Mouse (Mus musculus) erythroblast, adult 5-6 weeks (primary cell): Measurements from ENCODE around the gene Bbs10. TPM values are rescaled to one million over a fixed set of nuclear protein-coding genes. Genes with fewer than 3 reads are reported as not detected.

Source experiments
- ATAC-seq: replicated peaks from 2 replicates; pipeline ENCODE4 v1.8.0; 2016; ENCODE audit warnings: moderate number of reproducible peaks, mild to moderate bottlenecking, moderate TSS enrichment, inconsistent platforms; ENCODE audit not compliant: poor library complexity, low FRiP score, severe bottlenecking
- total RNA-seq, 2 experiments: library from RNA; stranded (forward) in 1 of 2; stranded (reverse) in 1 of 2; fragments of 150-400 nt in 1 of 2; fragments of 200-764, 138-1000 nt in 1 of 2; gene quantifications; 2 replicates each; pipeline versions ENCODE4 v1.2.3 to v1.2.4; 2015 to 2017; ENCODE audit warnings: low replicate concordance in 2 of 2

Bbs10 gene
- 2.9 and 11.5 TPM in 2 replicates for total RNA-seq (2015; ENCODE audit: low replicate concordance)
- total RNA-seq (2017; ENCODE audit: low replicate concordance): 1.8 and 3.0 TPM in 2 replicates

DNA sequence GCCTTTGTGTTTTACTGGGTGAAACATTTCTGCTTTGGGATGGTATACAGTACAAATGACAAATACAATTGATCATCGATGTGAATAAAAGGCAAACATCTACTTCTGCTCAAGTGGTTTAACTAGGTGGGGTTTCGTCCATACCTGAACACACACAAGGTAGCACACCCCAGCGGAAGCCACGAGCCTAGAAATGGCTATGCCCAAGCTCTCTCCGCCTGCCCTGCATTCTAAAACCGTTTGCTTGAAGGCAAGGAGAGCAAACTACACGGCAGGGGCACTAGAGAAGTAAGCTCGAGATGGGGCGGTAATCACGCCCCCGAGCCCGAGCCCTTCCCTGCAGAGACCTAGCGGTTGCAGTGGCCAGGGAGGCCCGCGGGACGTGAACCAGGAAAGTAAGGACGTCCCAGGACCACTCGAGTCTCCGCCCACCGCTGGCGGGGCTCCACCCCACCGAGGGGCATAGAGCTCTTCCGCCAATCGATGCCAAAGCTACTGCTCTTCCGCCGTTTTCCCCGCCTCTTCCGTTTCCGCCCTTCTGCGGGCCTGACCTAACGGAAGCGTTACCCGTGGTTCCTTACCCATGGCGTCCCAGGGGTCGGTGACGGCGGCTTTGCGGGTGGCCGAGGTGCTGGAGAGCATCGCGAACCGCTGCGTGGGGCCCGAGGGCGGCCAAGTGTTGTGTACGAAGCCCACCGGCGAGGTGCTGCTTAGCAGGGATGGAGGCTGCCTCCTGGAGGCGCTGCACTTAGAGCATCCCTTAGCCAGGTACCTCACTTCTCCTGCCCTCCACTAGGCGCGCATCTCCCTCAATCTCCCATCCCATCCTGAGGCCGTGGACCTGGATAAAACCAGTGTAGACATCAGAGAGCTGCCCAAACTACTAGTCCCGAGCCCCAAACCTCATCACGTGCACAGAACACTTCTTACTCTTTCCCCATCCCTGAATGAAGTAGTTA lies at the start of gene Bbs10:
TSS of gene Bbs10 (plus strand) at position 540 of the 959 bp plus-strand sequence.
- peak; percentile 98 for ATAC-seq

DNA sequence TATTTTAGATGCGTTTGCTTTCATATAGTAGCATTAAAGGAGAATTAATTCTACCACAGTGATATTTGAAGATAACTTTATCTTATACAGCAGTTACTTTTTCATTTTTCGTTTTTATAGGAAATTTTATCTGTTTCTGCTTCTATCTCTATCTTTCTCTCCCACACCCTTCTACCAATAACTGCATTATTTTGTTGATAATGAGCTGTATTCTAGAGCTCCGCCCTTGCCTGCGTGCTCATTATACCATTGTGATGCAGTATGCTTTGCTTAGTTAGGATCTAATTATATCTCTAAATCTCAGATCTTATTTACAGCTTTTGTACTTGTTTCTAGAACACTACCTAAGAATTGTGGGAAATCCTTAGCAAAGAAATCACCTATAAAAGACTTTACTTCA lies 48.3 kb upstream of the Bbs10 start:
- no peak for ATAC-seq

- ATAC-seq: no peak
These were observed 46.8 kb upstream of the Bbs10 start for GRCm38 (mm10) chr10:111251666-111252065.

- no peak for ATAC-seq
These were observed 43.3 kb upstream of the Bbs10 start for GRCm38 (mm10) chr10:111255228-111255627.

DNA sequence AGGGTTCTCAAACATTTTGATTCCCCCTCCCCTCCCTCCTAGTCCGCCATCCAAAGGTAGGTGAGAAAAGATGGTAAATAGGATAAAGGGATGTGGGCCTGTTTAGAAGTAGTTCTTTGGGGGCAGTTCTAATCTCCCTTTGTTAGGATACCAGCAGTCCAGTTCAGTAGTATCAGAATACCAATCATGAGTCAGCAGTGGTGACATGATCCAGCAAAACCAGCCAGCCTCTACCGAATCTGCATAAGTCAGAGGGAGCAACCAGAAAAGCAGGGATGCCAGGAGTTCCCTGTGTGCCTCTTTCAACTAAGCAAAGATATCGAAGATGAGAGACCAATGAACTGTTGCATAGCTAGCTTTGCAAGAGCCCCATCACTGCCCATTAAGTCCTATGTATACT lies 42.3 kb upstream of the Bbs10 start:
- 0 out of 2 replicates have a peak, but pooled peaks have one; percentile 62 for ATAC-seq

- ATAC-seq: no peak
These were observed 41.1 kb upstream of the Bbs10 start for GRCm38 (mm10) chr10:111257358-111257757.

DNA sequence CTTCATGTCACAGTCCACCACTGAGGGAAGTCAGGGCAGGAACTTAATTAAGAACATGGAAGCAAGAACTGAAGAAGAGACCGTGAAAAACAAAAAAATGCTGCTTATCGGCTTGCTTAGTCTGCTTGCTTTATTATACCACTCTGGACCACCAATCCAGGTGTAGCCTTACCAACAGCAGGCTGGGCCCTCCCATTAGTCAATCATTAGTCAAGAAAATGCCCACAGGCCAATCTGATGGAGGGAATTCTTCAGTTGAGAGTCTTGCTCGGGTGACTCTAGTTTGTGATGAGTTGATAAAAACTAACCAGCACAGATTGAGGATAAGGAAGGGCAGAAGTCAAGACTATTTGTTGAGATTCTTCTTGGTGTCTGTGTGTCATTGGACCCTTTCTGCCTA lies 40.2 kb upstream of the Bbs10 start:
- ATAC-seq: no peak

DNA sequence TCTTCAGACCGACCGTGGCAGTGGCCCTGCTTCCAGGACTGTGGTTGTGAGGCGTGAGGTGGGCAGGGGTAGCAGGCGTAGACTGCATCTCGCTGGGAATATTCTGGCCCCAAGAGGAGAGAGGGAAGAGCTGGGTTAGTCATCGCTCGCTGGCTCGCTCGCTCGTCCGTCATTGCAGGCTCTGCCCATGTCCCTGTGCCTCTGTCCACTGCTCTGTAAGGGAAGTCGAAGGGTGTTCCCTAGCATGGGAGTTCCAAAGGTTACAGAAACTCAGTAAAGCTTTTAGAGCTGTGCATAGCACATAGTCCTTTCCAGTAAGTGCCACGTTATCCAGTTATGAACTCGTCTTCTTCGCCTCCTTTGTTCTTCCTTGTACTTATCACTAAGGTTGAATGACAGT lies 26.8 kb upstream of the Bbs10 start:
- ATAC-seq: no peak

- ATAC-seq: no peak
These were observed 25.6 kb upstream of the Bbs10 start for GRCm38 (mm10) chr10:111272905-111273304.

- no peak for ATAC-seq
These were observed 24.9 kb upstream of the Bbs10 start for GRCm38 (mm10) chr10:111273463-111274088.

DNA sequence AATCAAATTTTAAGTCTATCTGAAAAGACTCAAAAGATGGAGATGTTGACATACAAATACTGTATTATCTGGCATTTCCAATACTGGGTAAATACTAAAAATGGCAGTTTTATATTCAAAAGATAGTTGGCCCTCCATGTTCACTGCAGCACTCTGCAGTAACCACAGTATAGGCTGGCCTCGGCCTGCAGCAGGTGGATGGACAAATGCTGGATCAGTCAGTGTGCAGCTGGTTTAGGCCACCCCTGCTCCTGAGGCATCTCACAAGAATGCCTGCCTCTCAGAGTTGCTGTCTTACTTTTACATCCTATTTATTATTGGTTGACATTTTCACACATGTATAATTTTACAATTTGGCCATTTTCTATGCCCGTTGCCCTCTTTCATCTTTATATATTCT lies 22.7 kb upstream of the Bbs10 start:
- no peak for ATAC-seq

DNA sequence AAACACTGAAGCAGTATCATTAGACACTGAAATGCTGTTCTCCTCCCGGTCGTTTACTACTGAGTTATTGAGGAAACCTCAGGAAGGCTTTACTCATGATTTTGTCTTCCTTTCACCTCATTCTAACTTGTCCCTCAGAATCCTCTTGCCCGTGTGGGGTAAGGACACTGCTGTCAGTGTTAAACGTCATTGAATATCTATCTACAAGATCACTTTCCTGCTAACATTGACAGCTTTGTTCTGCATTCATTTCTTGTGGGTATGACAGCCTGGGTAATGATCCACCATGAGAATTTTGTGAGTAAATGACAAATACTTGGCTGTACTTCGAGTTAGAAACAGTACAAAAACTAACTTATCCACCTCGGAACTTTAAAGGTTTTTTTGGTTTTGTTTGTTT lies 848 bp upstream of the Bbs10 start:
- no peak for ATAC-seq

- ATAC-seq: no peak
These were observed 1.1 kb downstream of the Bbs10 start for GRCm38 (mm10) chr10:111299591-111299990.

DNA sequence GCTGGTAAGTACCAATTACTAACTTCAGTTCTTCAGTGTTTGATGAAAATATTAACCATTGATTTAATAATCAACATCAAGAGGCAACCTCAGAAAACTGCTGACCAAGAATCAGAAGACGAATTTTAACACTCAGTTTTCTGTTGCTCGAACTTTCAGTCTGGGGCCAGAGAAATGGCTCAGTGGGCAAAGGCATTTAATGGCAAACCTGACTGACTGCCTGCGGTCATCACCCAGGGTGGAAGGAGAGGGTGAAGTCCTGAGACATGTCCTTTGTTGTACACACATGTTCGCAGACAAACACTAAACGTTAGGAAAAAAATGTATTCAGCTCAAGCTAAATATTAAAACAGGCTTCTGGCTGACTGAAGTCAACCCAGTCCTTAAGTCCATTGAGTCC lies 2.6 kb downstream of the Bbs10 start:
- ATAC-seq: no peak

DNA sequence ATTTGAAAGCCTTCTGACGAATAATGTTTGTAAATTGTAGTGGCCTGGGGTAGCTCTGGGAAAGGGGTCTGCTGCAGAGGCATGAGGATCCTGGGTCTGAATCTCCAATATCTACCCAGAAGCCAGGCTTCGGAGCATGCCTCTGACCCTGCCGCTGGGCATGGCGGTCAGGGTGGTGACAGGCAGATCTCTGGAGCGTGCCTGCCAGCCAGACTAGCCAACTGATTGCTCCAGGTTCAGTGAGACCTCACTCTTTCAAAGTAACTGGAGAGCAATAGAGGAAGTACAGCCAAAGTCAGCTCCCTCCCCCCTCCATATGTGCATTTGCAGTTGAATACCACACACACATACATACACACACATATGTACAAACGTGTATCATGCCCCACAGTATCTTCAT lies 4.0 kb downstream of the Bbs10 start:
- no peak for ATAC-seq

DNA sequence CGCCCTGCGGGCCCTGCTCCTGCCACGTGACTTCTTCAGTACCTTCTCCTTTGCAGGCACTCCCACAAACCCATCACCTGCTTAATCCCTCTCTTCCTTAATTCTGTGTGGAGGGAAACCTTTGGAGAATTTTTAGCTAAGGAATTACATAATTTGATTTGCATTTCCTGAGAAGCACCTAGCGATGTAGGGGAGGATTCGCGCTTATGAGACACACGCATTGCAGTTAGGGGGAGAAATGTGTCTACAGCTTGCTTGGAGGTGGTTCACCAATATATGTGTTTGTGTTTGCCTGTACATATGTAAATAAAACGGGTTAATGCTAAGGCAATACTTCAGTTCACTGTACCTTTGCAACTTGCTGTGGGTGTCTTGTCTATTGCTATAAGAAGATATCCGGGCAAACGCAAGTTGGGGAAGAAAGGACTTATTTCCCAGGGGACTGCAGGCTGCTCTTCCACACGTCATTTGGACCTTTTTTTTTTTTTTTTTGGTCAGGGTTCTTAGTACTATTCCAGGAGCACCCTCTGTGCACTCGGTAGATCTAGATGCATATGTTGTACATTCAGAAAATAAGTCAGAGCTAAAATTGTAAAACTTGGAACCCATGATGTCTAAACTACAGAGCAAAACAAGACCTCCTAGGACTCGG lies 10.5 kb downstream of the Bbs10 start:
- no peak for ATAC-seq

DNA sequence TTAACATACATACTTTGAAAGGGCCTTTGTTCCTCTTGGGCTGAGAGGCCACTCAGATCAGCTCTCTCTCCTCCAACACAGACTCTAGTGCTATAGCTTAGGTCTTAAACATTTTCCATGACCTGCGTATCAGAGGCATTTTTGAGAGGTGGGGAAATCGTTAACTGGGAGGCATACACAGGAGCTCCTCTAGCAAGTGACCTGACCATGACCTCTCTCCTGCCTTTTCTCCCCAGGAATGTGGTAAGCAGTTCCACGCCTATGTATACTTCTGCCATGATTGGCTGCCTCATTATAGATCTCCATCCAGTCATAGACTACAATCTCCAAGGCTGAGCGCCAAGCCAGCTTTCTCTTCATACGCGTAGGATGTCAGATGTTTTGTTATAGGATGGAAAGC lies 14.8 kb downstream of the Bbs10 start:
- no peak for ATAC-seq

DNA sequence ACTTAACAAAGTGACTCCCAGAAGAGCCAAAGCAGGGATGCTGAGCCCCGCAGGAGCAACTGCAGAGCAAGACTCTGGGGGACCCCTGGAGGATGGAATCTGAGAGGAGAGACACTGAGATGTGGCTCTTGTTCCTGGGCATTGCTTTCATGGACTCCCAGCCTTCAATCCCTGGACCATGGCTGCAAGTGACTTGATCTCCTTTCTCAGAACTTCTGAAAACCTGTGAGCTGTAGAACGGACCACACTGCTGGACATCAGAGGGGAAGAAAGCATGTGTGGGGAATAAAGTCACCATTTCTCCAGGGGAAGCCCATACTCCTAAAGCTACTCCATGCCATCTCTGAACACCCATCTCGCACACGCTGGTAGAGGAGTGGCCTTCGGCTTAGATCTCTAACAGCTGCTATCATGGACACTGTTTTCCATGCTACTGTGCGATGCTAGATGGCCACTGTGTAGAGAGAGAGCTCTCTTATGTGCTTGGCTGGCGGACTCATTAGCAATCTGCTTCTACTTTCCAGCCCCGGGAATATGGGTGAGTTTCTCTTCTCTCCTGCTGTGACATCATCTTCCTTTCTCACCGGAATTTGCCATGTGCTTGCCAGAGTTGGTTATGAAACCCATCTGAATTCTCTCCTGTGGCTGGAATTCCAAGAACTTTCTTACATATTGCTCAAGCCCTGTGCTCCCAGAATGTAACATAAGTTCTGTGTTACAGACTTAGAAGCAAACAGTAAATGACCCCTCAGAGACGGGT lies 16.3 kb downstream of the Bbs10 start:
- no peak for ATAC-seq

DNA sequence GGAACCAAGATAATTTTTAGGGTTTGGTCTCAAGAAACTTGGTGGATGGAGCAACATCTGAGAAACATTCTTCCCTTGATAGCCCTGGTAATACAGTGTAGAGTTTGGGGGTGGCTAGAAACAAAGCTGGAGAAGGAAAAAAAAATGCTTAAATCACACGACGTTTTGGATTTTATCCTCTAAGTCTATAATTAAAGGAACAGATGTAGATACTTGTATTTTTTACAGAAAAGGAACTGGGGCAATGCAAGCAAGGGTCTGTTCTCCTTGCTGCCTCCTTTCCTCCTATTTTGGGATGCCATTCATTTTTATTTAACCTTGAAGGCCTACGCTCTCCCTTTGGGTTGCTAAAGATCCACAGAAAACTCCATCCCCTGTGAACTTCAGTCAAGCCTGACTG lies 17.5 kb downstream of the Bbs10 start:
- no peak for ATAC-seq

- ATAC-seq: no peak
These were observed 19.5 kb downstream of the Bbs10 start for GRCm38 (mm10) chr10:111318021-111318420.
